Mouse (Mus musculus) C2C12 (cell line): ENCODE measurements at regions not wholly inside any gene's neighbourhood (a gene's known extent, or its start where the extent isn't known, plus 50 kb on each side); places are given as distances from the start of the nearest gene placed in this dataset.

Experiments used
- H3K27me3 ChIP-seq: one replicate; pipeline ENCODE4 v1.6.1; 2011; ENCODE audit not compliant: control insufficient read depth, insufficient read depth, insufficient read length
- H3K36me3 ChIP-seq: one replicate; pipeline ENCODE4 v1.6.1; 2011; ENCODE audit not compliant: control insufficient read depth, insufficient read depth
- H3K4me3 ChIP-seq: one replicate; pipeline ENCODE4 v1.5.1; 2011; ENCODE audit warnings: mild to moderate bottlenecking, control low read depth; ENCODE audit not compliant: poor library complexity, insufficient read depth, severe bottlenecking
- H3K79me2 ChIP-seq: one replicate; pipeline ENCODE4 v1.6.1; 2011; ENCODE audit not compliant: control insufficient read depth, insufficient read depth
- H3K79me3 ChIP-seq: one replicate; pipeline ENCODE4 v1.6.1; 2011; ENCODE audit warnings: low read depth, control low read depth
- H3ac ChIP-seq: one replicate; pipeline ENCODE3; 2011; ENCODE audit warnings: low read depth; ENCODE audit not compliant: control insufficient read depth, insufficient read length
- CEBPB ChIP-seq: IDR thresholded peaks from one replicate; pipeline ENCODE4 v1.6.1; 2011; ENCODE audit warnings: low read depth, mild to moderate bottlenecking, control low read depth, moderate library complexity
- CTCF ChIP-seq: IDR thresholded peaks from one replicate; pipeline ENCODE4 v1.5.1; 2011; ENCODE audit not compliant: control insufficient read depth, insufficient read depth, insufficient read length
- FOSL1 ChIP-seq: IDR thresholded peaks from one replicate; pipeline ENCODE4 v1.8.0; 2011; ENCODE audit warnings: mild to moderate bottlenecking, low read length; ENCODE audit not compliant: poor library complexity, insufficient read depth, severe bottlenecking
- MAX ChIP-seq: IDR thresholded peaks from one replicate; pipeline ENCODE4 v1.6.1; 2011; ENCODE audit warnings: mild to moderate bottlenecking, control low read depth
- MYOD1 ChIP-seq: IDR thresholded peaks from one replicate; pipeline ENCODE4 v1.6.1; 2011; ENCODE audit warnings: low read depth; ENCODE audit not compliant: control insufficient read depth, insufficient read length
- MYOG ChIP-seq: IDR thresholded peaks from one replicate; pipeline ENCODE4 v1.6.1; 2011; ENCODE audit not compliant: control insufficient read depth, insufficient read length; ENCODE audit errors: extremely low read depth
- USF1 ChIP-seq: IDR thresholded peaks from one replicate; pipeline ENCODE4 v1.6.1; 2011; ENCODE audit warnings: low read depth, mild to moderate bottlenecking, control low read depth, moderate library complexity

DNA sequence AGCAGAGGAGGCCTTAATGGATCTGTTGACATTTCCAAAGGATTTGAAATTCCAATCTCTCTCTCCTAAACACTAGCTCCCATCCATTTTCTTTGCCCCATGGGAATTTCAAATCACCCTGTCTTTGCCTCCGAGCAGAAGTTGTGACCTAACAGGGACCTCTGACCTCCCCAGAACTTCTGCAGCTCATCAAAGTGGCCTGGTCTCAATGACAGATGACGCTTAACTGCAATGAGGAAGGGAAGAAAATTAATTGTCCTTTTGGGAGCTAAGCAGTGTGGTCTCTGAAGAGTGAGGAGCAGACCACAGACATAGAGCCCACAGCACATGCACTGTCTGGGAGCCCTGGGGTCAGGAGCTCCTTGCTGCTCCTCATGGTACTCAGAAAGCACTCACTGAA lies 155.3 kb downstream of the Tox3 start:
- no peak overlapping the region for H3ac ChIP-seq
- H3K36me3 ChIP-seq, result no peaks in the 10 kb centered on the region
- no peak overlapping the region for H3K4me3 ChIP-seq
- H3K79me2 ChIP-seq, result no peaks in the 10 kb centered on the region
- no peaks in the 10 kb centered on the region for H3K79me3 ChIP-seq
- H3K27me3 ChIP-seq, result no peaks in the 10 kb centered on the region
- TF ChIP-seq CTCF (no peak), MYOG (no peak), MAX (no peak), FOSL1 (no peak), USF1 (no peak), CEBPB (no peak), MYOD1 (no peak)

DNA sequence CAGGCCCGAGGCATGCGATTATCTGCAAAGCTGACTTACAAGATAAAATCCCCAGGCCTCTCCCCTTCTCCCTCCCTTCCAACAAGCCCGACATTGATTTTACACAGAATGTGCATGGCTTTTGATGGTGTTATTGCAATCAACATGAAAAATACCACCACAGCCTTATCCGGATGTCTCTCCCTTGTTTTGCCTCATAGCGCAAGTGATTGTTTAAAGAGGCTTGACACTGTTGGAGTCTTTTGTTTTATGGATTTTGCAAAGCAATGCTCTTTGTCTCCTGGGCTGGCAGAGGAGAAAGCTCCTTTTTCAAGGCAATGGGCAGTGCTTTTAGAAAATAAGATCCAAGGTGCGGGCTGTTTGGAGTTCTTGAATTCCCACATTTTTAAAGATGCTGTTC lies 165.3 kb downstream of the Tox3 start:
- Histone ChIP-seq H3K79me2 (no peaks in the 10 kb centered on the region), H3K4me3 (no peak overlapping the region), H3K79me3 (no peaks in the 10 kb centered on the region), H3K36me3 (no peaks in the 10 kb centered on the region), H3ac (no peak overlapping the region), H3K27me3 (no peaks in the 10 kb centered on the region)
- no peak for TF ChIP-seq CEBPB
- no peak for TF ChIP-seq MAX
- TF ChIP-seq CTCF, result no peak
- TF ChIP-seq MYOG, result no peak
- no peak for TF ChIP-seq USF1
- TF ChIP-seq MYOD1, result no peak
- TF ChIP-seq FOSL1, result no peak

DNA sequence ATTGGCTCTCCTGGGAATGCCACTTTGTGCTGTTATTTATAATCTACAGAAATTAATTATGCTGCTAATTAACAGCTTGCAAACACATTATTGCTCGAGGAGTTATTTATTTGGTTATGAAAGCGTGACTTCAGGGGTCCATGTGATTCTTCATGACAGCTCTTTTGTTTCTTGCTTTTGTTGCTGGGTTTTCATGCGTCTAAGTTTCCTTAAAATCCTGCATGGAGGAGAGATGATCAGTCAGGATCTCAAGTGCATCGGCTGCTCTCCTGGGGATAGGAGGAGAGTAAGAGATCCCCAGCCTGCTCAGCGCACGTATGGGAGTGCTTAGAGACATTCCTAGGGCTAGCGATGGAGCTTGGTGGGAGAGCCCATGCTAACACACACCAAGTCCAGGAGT lies 171.4 kb downstream of the Tox3 start:
- H3ac ChIP-seq, result no peak overlapping the region
- no peaks in the 10 kb centered on the region for H3K79me3 ChIP-seq
- no peaks in the 10 kb centered on the region for H3K27me3 ChIP-seq
- H3K36me3 ChIP-seq, result no peaks in the 10 kb centered on the region
- no peak overlapping the region for H3K4me3 ChIP-seq
- TF ChIP-seq FOSL1 (no peak), USF1 (no peak), MAX (no peak), CTCF (no peak), CEBPB (no peak), MYOD1 (no peak), MYOG (no peak)
- no peaks in the 10 kb centered on the region for H3K79me2 ChIP-seq

DNA sequence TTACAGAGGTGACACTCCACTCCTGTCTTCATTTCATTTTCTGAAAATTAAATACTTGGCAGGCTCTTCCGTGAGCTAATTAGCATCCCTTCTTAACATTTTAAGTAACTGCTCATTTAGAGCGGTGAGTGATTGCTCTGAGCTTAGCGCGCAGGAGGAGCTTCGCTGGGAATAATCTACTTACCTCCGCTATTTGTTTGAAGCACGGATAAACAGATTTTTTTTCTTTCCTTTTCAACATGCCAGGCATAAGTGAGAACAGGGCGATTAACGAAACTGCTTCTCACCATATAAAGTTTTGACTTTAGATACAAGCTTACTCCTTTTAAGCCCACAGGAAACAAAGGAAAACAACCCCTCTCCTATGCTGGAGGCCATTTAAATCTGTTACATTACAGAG lies 171.8 kb downstream of the Tox3 start:
- Histone ChIP-seq H3K36me3 (no peaks in the 10 kb centered on the region), H3K79me2 (no peaks in the 10 kb centered on the region), H3K79me3 (no peaks in the 10 kb centered on the region), H3ac (no peak overlapping the region), H3K27me3 (no peaks in the 10 kb centered on the region), H3K4me3 (no peak overlapping the region)
- TF ChIP-seq MAX (no peak), CEBPB (no peak), MYOD1 (no peak), FOSL1 (no peak), MYOG (no peak), CTCF (no peak), USF1 (no peak)

DNA sequence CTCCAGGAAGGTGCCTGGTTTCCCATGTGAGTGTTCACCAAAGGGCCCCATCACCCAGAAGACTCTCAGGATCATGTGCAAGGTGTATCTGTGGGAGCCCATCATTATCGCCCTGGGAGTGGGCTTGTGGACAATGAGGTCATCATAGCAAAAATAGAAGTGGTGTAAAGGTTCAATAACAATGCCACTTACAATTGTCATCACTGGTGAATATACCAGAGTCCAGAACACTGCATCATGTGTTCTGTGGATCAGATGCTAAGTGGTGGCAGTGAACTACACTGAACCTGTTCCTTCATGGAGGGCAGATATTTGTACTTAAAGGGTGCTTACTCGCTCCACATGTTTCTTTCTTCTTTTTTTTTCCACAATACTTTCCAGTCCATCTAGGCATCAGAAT lies 181.5 kb downstream of the Tox3 start:
- Histone ChIP-seq H3K27me3 (no peaks in the 10 kb centered on the region), H3K4me3 (no peak overlapping the region), H3ac (no peak overlapping the region), H3K36me3 (no peaks in the 10 kb centered on the region), H3K79me3 (no peaks in the 10 kb centered on the region), H3K79me2 (no peaks in the 10 kb centered on the region)
- TF ChIP-seq CEBPB (no peak), CTCF (no peak), USF1 (no peak), MYOD1 (no peak), FOSL1 (no peak), MAX (no peak), MYOG (no peak)

DNA sequence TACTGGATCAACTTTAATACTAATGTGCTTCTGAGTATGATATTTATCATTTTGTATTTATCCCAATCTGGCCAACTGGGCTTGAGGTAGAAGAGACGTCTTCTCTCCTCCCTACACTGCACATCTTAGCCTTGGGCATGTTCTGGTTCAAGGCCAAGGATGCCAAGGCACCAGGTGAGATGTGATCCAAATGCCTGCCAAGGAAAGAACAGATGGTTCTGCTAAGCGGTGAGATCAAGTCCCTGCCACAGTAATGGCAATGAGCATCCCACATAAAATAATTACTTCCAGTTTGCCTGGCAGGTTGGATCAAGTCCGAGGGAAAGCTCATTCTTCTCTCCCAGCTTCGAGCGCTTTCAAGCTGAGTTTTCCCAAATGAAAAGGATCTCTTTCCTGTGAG lies 196.7 kb downstream of the Tox3 start:
- Histone ChIP-seq H3K4me3 (no peak overlapping the region), H3K36me3 (no peaks in the 10 kb centered on the region), H3K79me3 (no peaks in the 10 kb centered on the region), H3K27me3 (no peaks in the 10 kb centered on the region), H3K79me2 (no peaks in the 10 kb centered on the region), H3ac (no peak overlapping the region)
- no peak for TF ChIP-seq MYOD1
- no peak for TF ChIP-seq MYOG
- TF ChIP-seq USF1, result no peak
- TF ChIP-seq CTCF, result no peak
- no peak for TF ChIP-seq MAX
- no peak for TF ChIP-seq CEBPB
- no peak for TF ChIP-seq FOSL1
